Mouse (Mus musculus): ENCODE measurements around the gene Tiparp.

Tiparp gene

DNA sequence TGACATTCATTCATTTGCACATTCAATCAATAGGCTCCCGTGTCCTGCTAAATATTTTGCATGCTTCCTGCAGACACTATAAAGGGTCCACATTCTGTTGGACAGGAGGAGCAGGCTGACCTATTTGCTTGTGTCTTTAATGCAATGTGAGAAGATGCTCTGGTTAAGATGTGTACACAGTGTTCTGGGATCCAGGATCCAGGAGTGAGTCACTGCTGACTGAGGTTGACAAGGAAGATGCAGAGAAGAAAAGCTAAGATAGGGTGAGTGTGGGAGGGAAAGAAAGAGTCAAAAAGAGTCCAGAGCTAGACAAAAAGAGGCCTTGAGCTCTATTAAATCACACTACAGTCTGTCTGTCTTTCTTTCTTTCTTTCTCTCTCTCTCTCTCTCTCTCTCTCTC, 56.1 kb downstream of the Tiparp start:
- DNase-seq (ENCODE audit: low read depth, low spot score): no peak

DNA sequence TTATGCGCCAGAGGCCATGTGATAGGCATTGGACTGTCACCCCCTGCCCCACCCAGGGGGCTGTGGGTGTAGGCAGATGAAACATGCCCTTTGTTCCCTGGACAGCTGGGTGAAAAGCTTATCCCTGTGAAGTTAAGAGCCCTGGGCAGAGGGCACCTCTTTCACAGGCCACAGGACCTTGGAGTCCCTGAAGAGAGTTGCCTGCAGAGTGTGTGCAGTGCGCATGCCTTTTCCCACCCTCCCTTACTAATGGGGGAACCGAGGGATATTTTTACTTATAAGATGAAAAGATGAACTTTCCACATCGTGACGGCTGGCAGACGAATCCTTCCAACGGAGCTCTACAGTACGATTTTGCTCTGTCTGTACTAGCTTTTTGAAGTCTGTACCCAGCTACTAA, 57.1 kb downstream of the Tiparp start:
- no peak for DNase-seq (ENCODE audit: low read depth, low spot score)

DNA sequence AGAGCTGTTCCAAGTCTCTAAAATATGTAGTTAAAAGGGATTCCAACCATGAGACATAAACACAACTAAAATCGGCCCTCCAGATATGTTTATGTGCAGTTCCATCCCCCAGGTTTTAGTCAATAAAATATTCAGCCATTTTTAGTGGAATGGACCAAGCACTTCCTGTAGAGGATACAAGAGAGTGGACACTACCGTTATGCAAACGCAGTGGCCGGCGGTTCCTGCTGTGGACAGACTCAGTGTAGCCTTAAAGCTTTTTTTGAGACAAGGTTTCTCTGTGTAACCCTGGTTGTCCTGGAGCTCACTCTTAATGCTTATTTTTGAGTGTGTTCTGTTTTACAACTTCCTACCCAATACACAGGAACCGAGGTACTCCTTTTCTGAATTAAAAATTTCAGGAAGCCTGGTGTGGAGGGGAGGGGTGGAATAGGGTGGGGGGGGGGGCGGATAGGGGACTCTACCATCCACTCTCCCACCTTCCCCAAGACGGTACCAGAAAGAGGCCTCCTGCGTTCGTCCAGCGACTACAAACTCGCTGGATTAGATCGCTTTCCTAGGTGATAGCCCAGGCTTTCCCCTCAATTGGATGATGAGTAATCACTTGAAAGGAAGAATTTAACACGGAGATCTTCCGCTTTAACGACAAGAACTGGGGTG, 57.7 kb downstream of the Tiparp start:
- DNase-seq (ENCODE audit: low read depth, low spot score): no peak

DNA sequence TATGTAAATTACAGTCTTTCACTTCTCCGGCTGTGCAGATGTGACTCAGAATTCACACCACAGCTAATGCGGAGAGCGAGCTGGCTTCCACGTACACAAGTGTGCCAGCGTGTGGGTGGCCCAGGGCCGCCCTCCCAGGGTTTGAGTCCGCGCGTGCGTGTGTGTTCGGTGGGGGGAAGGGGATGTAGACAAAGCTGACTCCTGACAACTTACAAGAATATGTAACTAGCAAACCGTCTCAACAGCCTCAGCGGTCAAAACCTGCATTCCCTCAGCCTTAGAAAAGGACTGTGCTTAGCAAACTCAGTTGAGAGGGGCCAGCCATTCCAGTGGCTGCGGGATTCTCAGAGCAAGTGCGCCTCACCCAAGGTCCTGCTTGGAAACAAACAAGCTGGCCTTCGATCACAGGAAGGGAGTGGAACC, 58.3 kb downstream of the Tiparp start:
- DNase-seq (ENCODE audit: low read depth, low spot score): no peak

DNA sequence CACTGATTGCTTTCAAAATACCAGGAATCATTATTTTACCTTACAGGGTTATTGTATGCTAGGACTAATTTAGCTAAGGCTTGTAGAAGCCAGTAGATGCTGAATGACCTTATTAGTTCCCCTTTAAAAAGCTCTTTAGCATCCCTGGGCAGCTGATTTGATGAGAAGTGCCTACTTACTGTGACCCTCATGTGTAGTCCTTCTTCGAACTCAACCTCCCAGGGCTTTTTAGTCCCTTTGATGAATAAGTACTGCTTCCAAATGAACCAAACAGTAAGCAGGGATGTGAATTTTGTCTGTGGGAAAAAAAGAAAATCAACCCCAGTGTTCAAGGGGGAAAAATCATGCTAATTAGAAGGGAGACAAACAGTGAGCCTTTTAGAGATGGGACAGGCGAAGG, 58.8 kb downstream of the Tiparp start:
- no peak for DNase-seq (ENCODE audit: low read depth, low spot score)

DNA sequence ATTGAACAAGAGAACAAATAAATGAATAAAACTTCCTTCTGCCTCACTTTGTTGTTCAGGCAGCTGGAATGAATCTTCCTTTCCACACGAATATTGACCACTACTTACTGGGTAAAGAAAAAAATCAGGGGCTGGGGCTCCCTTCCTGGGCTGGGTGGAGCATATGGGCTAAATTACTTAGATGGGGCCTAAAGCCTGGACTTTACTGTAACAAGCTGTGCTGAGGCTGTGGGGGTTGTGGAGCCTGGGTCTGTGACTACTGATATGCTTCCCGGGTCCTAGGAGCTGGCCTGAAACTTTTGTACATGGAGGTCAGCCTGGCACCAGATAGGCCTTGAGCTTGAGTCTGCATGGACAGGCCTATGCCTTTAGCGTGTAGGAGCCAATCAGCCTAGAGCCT, 60.2 kb downstream of the Tiparp start:
- DNase-seq (ENCODE audit: low read depth, low spot score): no peak

DNA sequence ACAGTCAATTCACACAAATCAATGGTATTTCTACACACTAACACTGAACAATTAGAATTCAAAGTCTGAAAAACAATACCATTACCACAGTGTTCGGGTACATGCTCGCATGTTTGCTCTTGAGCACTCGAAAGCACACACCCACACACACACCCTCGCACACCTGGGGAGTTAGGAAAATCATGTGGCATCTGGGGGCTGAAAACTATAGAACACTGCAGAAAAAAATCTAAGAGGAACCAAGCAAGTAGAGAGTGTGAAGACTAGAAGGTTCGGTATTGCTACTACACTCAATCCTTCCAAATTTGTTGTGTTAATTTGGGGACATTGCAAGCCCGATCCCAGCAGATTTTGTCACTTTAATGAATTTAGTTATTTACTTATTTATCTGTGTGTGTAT, 64.6 kb downstream of the Tiparp start:
- DNase-seq (ENCODE audit: low read depth, low spot score): no peak

DNA sequence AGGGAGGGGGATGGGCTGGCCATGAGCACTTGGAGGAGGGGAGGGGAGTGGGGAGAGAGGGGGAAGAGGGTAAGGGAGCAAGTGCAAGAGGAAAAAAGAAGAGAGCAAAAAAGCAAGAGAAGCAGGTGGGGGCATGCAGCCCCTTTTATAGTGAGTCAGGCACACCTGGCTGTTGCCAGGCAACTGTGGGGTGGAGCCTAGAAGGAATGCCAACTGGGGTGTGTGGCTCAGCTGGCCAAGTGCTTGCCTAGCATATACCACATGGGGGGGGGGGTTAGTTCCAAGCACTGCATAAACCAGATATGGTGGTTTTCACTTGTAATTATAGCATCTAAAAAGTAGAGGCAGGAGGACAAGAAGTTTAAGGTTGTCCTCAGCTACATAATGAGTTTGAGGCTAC, 66.3 kb downstream of the Tiparp start:
- DNase-seq (ENCODE audit: low read depth, low spot score): no peak

DNA sequence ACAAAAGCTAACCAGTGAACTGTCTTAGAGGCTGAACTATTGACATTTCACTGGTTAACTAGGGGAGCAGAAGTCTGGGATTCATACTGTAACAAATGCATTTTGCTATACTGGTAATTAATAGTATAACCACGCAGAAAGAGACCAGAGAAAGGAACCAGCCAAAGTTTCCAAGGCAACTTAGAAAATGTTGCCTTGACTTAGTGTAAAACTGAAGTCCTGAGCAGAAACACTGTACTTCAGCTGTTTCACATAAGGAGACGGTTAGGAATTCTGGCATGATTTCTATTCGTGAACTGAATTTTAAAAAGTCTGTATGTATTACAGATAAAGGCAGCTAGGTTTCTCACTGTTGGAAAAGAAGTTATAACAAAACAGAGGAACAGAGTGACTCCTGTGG, 67.0 kb downstream of the Tiparp start:
- no peak for DNase-seq (ENCODE audit: low read depth, low spot score)

DNA sequence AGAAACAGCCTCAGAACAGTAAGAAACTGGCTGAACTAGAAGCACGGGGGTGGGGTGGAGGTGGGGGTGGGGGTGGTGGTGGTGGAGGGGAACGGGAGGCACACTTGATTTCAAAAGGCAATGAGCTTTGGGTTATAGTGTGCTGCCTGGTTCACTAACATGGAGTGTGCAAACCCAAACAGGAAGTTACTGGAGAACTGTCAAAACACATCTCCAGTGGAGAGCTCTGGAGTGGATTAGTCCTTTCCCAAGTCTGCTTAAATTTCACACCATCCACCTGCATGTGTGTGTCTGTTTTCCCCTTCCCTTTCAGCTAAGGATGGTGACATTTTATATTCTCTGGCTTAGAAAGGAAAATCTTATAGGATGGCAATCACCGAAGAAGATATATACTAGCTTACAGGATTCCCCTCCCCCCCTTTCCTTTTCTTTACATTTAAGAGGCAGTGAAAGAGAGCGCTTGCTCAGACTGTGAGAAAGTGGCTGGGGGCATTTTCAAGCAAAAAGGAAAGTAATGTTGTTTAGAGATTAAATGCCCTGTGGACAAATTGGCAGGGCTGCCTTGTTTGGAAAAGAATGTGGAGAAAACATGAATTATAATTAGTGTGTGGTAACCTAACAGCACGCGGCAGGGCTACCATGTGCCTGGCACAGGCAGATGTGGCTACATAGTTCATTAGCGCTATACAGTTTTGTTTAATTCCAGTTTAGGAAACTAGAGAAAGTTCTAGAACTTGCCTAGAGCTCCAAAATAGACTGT, 70.0 kb downstream of the Tiparp start:
- DNase-seq (ENCODE audit: low read depth, low spot score): no peak

DNA sequence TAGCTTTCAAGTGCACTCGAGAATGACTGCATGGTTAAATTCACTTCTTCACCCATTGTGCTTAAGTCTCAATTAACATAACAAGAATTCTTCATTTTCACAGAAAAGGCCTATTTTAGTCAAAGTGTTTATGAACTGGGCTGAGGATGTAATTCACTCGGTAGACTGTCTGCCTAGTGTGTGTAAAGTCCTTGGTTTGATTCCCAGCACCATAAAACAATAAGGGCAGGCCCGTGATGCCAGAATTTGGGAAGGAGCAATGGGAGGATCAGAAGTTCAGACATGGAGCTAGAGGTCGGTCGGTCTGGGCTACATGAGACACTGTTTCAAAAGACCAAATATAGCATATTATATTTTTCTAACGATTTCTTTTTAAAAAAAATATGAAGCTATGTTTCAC, 70.9 kb downstream of the Tiparp start:
- no peak for DNase-seq (ENCODE audit: low read depth, low spot score)

DNA sequence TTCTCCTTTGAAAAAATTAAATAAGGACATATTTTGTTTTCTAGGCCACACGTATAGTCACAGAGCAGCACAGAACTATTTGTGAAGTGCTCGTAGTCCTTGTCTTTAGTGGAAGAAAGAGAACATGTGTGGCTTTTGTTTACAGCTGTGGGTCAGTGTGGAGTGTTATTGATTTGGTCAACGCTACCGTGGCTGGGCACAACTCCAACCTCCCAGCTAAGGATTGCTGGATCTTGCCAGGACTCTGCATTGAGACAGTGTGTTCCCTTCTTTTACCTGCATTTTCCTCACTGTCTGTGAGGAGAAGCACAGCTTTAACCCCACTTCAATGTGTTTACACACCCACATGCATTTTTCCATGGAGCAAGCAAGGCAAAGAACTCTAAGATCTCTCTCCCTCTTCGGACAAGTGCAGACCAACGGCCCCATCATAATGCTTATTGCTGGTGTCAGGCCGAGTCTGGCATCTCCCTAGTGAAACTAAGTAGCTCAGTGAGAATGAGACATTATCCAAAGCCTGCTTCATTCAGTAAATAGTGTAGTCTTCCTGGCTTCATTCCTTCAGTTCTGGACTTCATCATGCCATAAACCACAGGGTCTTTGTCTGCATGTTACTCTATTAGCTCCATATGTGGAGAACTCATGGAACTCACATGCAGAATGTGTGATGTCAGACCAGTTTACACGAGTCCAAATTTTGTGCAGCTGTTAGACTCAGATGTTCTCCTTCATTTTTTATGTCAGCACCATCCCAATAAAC, 73.3 kb downstream of the Tiparp start:
- DNase-seq (ENCODE audit: low read depth, low spot score): no peak

DNA sequence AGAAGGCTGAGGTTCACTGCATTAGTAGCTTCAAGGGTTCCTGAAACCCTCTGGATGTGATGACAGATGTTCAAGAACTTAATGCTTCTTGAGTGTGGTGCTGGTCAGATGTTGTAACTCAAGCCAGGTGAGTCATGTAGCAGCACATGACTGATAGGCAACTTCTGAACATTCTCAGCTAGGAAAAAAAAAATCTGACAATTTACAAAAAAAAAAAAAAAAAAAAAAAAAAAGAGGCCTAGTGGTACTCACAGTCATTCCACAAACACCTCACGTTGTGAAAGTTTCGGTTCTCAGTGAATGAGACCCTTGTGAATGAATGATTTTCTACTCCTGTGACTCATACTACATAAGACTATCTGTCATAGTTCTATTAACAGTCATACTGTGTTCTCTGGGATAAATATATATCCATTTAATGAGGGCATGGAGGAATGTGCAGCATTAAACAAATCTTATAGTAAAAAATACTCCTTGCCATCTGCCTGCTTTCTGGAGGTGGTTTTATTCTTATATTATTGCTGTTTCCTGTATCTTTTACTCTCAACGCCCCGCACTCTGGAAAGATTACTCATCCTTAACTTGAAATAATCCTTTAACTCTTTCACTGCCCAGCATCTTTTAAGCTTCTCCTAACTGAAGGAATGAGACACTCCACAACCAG, 75.3 kb downstream of the Tiparp start:
- no peak for DNase-seq (ENCODE audit: low read depth, low spot score)

Data from retina, postnatal 7 days (tissue).